Mouse (Mus musculus) CD4-positive, CD25-positive, alpha-beta regulatory T cell, adult 4 months (primary cell): ENCODE results near the gene Gys2. TPM values are rescaled to one million over a fixed set of nuclear protein-coding genes. Genes with fewer than 3 reads are reported as not detected.
"Not testable (repeated sequence)": the region's sequence is repeated elsewhere in the genome, so short reads cannot be mapped to it uniquely, and the experiment has no call there.

Source experiments
- ATAC-seq: one replicate; pipeline ENCODE4 v1.8.0; 2017
- polyA plus RNA-seq, 2 experiments: library from polyadenylated mRNA; unstranded; fragments of 100-300 nt; shearing (Covaris generic); gene quantifications; one replicate each; pipeline ENCODE4 v1.2.1; 2017

Gys2 gene
- polyA plus RNA-seq, result not detected

- no peak for ATAC-seq
These were observed at the start of gene Gys2 for GRCm38 (mm10) chr6:142472801-142473203. Gys2 (minus strand) TSS chr6:142473109.

- no peak for ATAC-seq
These were observed 48.7 kb upstream of the Gys2 start for GRCm38 (mm10) chr6:142521591-142522110.

- ATAC-seq, result peak; percentile 83
These were observed 46.2 kb upstream of the Gys2 start for GRCm38 (mm10) chr6:142519110-142519509.

- not testable (repeated sequence) for ATAC-seq
These were observed 42.5 kb upstream of the Gys2 start for GRCm38 (mm10) chr6:142515379-142515778.

- no peak for ATAC-seq
These were observed 42.0 kb upstream of the Gys2 start for GRCm38 (mm10) chr6:142514912-142515311.

- no peak for ATAC-seq
These were observed 40.0 kb upstream of the Gys2 start for GRCm38 (mm10) chr6:142512902-142513301.

GRCm38 (mm10) chr6:142511516-142512135, 38.7 kb upstream of the Gys2 start:
- no peak for ATAC-seq

- no peak for ATAC-seq
These were observed 35.8 kb upstream of the Gys2 start for GRCm38 (mm10) chr6:142508663-142509062.

GRCm38 (mm10) chr6:142507785-142508162, 34.9 kb upstream of the Gys2 start, which contains the start of gene Ldhb:
Ldhb (minus strand) TSS chr6:142507957.
- peak; percentile 94 for ATAC-seq

- peak; percentile 56 for ATAC-seq
These were observed 34.3 kb upstream of the Gys2 start for GRCm38 (mm10) chr6:142507033-142507784.

GRCm38 (mm10) chr6:142506338-142507032, 33.6 kb upstream of the Gys2 start:
- no peak for ATAC-seq

- ATAC-seq, result no peak
These were observed 30.7 kb upstream of the Gys2 start for GRCm38 (mm10) chr6:142503601-142504000.

GRCm38 (mm10) chr6:142502519-142503125, 29.7 kb upstream of the Gys2 start:
- no peak for ATAC-seq

GRCm38 (mm10) chr6:142490114-142490513, 17.2 kb upstream of the Gys2 start:
- not testable (repeated sequence) for ATAC-seq

- no peak for ATAC-seq
These were observed 14.7 kb upstream of the Gys2 start for GRCm38 (mm10) chr6:142487638-142488037.

- no peak for ATAC-seq
These were observed 12.7 kb upstream of the Gys2 start for GRCm38 (mm10) chr6:142485478-142486123.

- no peak for ATAC-seq
These were observed 4.3 kb upstream of the Gys2 start for GRCm38 (mm10) chr6:142477239-142477638.

GRCm38 (mm10) chr6:142471141-142471540, 1.8 kb downstream of the Gys2 start:
- no peak for ATAC-seq

GRCm38 (mm10) chr6:142469602-142470001, 3.3 kb downstream of the Gys2 start:
- ATAC-seq, result no peak

GRCm38 (mm10) chr6:142462194-142462593, 10.7 kb downstream of the Gys2 start:
- no peak for ATAC-seq

- no peak for ATAC-seq
These were observed 13.8 kb downstream of the Gys2 start for GRCm38 (mm10) chr6:142459017-142459678.

- no peak for ATAC-seq
These were observed 14.9 kb downstream of the Gys2 start for GRCm38 (mm10) chr6:142458010-142458409.
